Mouse (Mus musculus) ES-E14 (cell line): ENCODE data around the gene Ttc34.

Experiments
- CHD2 ChIP-seq: IDR thresholded peaks from 2 replicates; pipeline ENCODE4 v1.6.1; 2014; ENCODE audit warnings: mild to moderate bottlenecking, low read depth, low read length, inconsistent platforms
- HCFC1 ChIP-seq: IDR thresholded peaks from 2 replicates; pipeline ENCODE4 v1.6.1; 2012; ENCODE audit warnings: low read length, inconsistent platforms, borderline replicate concordance; ENCODE audit not compliant: insufficient read depth
- MAFK ChIP-seq: IDR thresholded peaks from 2 replicates; pipeline ENCODE4 v1.6.1; 2014; ENCODE audit warnings: mild to moderate bottlenecking, low read depth, low read length, inconsistent platforms; ENCODE audit not compliant: insufficient read depth
- ZNF384 ChIP-seq: IDR thresholded peaks from 2 replicates; pipeline ENCODE4 v1.6.1; 2012; ENCODE audit warnings: low read depth, low read length, inconsistent platforms

DNA sequence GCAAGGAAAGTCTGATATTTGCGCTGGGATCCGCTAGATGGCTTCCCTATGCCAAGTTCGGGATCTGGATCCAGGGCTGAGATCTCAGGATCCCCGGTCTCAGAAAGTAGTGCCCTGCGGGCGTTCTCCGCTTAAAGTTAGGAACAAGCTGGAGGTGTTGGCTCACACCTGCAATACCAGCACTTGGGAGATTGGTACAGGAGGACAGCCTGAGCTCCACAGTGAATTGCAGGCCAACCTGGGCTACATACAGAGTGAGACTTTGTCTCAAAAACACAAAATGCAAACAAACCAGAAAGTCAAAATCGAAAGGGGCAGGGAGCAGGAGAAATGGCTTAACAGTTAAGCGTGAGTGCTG lies 19.2 kb downstream of the Ttc34 start:
- TF ChIP-seq HCFC1 (no peak), MAFK (no peak), ZNF384 (no peak), CHD2 (no peak)
